Mouse (Mus musculus): Measurements from ENCODE around the gene Grid2ip. TPM values are rescaled to one million over a fixed set of nuclear protein-coding genes. Genes with fewer than 3 reads are reported as not detected.

The Grid2ip gene
- polyA plus RNA-seq, 1 experiment from 2014 or later = 1.1 TPM

DNA sequence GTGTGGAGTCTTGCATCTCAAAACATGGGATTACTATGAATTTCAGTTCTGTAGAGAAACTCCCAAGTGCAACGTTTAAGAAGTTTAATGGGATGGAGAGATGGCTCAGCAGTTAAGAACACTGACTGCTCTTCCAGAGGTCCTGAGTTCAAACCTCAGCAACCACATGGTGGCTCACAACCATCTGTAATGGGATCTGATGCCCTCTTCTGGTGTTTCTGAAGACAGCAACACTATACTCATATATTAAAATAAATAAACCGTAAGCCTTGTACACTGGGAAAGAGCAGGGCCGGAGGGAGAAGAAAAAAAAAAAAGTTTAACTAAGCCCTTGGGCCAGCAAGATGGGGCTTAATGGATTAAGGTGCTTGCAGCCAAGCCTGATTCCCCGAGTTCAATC lies 65.9 kb downstream of the Grid2ip start:
- 82% methylated on average over 4 of the region's 4 CpGs for WGBS
- Histone ChIP-seq H3K9me3 (no peaks in the 10 kb centered on the region), H3K27me3 (no peaks in the 10 kb centered on the region), H3K9ac (no peak overlapping the region), H3K36me3 (peaks cover 50% of the 10 kb centered on the region), H3K27ac (no peak overlapping the region), H3K4me1 (no peaks in the 10 kb centered on the region), H3K4me3 (no peak overlapping the region), H3K4me2 (no peak overlapping the region)
- ATAC-seq (ENCODE audit: insufficient number of reproducible peaks, insufficient read depth, low FRiP score, low TSS enrichment, low read depth) = no peak

DNA sequence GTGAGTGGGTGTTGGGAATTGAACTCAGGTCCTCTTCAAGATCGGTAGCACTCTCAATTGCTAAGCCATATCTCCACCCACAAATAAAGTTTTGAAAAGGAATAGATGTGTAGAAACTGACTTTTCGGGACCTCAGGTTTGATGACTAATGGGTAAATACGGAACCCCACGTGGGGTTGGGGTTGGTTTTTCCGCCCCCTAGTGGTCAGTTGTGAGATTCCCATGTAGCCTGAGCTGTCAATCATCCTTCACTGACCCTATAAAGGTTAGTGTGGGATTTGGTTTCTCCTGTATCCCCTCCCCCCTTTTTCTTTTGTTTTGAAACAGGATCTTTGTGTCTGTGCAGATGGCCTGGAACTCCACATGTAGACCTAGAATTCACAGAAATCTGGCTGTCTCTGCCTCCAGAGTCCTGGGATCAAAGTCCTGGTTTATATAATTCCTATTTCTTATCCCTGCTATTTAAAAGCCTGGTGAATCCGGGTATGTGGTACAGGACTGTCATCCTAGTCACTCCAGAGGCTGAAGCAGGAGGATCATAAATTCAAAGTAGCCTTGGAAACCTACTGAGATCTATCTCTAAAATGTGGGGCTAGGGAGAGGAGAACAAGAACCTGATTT lies 66.9 kb downstream of the Grid2ip start:
- H3K9me3 ChIP-seq = no peaks in the 10 kb centered on the region
- 25% methylated on average over 6 of the region's 6 CpGs for WGBS
- ATAC-seq (ENCODE audit: insufficient number of reproducible peaks, insufficient read depth, low FRiP score, low TSS enrichment, low read depth) = no peak
- no peak overlapping the region for H3K4me3 ChIP-seq
- no peak overlapping the region for H3K9ac ChIP-seq
- H3K36me3 ChIP-seq = peaks cover 40% of the 10 kb centered on the region
- H3K27me3 ChIP-seq = no peaks in the 10 kb centered on the region
- no peak overlapping the region for H3K4me2 ChIP-seq
- H3K27ac ChIP-seq = no peak overlapping the region
- H3K4me1 ChIP-seq = no peaks in the 10 kb centered on the region

DNA sequence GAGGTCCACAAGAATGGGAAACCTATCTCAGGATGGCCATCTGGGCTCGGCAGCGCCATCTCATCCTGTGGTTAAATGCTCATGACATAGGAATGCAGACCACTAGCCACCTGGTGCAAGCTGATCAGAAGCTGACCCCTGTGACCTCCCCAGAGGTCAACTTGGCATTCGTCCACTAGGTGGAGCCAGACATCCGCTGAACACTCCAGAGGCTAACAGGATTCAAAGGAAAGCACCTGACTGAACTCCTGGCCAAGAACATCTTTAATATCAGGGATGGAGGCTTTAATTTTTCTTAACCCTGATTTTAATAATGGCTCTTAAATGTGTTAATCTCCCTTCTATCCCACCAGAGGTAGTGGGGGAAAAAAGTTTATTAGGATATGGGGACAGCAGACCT lies 77.3 kb downstream of the Grid2ip start:
- WGBS = 3% methylated on average over 4 of the region's 4 CpGs
- no peak overlapping the region for H3K9ac ChIP-seq
- no peaks in the 10 kb centered on the region for H3K4me1 ChIP-seq
- no peaks in the 10 kb centered on the region for H3K36me3 ChIP-seq
- no peak overlapping the region for H3K4me3 ChIP-seq
- ATAC-seq (ENCODE audit: insufficient number of reproducible peaks, insufficient read depth, low FRiP score, low TSS enrichment, low read depth) = no peak
- no peaks in the 10 kb centered on the region for H3K9me3 ChIP-seq
- H3K27ac ChIP-seq = no peak overlapping the region
- no peak overlapping the region for H3K4me2 ChIP-seq
- H3K27me3 ChIP-seq = no peaks in the 10 kb centered on the region

DNA sequence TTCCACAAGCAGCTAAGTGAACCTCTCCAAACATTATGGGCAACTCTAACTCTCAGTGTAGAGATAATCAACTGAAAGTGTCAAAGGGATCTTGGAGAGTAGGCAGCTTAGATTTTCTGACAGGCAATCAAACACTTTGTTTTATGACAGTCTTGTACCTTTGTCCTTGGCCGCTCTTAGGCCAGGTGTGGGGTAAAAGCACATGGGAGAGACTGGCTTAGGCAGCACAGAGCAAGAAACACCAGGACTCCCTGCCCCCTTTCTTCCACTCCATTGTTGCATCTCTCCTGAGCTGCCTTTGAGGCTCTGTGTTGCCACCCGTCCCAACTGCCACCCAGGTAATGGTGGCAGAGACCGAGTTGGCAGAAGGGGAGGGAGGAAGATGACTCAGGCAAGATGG lies 84.2 kb downstream of the Grid2ip start:
- WGBS = 78% methylated on average over 3 of the region's 3 CpGs
- H3K9me3 ChIP-seq = no peaks in the 10 kb centered on the region
- H3K36me3 ChIP-seq = no peaks in the 10 kb centered on the region
- H3K27me3 ChIP-seq = no peaks in the 10 kb centered on the region
- no peak for ATAC-seq (ENCODE audit: insufficient number of reproducible peaks, insufficient read depth, low FRiP score, low TSS enrichment, low read depth)
- H3K27ac ChIP-seq = no peak overlapping the region
- no peak overlapping the region for H3K9ac ChIP-seq
- H3K4me2 ChIP-seq = no peak overlapping the region
- H3K4me1 ChIP-seq = no peaks in the 10 kb centered on the region
- no peak overlapping the region for H3K4me3 ChIP-seq

DNA sequence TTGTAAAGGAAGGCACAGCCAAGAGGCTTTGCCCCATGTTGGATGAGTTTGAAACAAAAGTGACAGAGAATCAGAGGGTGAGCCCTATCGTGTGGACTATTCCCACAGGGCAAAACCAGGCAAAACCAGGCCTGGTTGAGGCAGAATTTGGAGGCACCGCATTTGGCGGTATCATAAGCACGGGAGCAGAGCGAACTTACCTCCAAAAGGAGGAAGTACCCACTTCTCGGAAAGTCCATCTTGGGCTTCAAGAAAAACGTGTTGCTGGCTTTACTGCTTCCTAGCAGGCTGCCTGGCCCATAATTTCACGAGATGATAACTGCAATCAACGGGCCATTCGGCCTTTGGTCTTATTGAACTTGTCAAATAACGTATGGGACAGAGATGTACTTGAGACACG lies 84.6 kb downstream of the Grid2ip start:
- H3K27me3 ChIP-seq = no peaks in the 10 kb centered on the region
- no peaks in the 10 kb centered on the region for H3K9me3 ChIP-seq
- H3K9ac ChIP-seq = no peak overlapping the region
- no peak overlapping the region for H3K4me2 ChIP-seq
- H3K36me3 ChIP-seq = no peaks in the 10 kb centered on the region
- no peak for ATAC-seq (ENCODE audit: insufficient number of reproducible peaks, insufficient read depth, low FRiP score, low TSS enrichment, low read depth)
- H3K27ac ChIP-seq = no peak overlapping the region
- 85% methylated on average over 12 of the region's 12 CpGs for WGBS
- no peak overlapping the region for H3K4me3 ChIP-seq
- H3K4me1 ChIP-seq = no peaks in the 10 kb centered on the region

Other genes starting within 250 kb of the Grid2ip start
- 51.1 and 51.3 TPM in 2 replicates for gene Rnf216, start 244.3 kb upstream of the Grid2ip start, polyA plus RNA-seq (2015; fragmentation: Nextera tagmentation; extraction: Ambion mirVana)
- 0.06 and 0.36 TPM in 2 replicates for gene Olfr718-ps1, start 209.8 kb upstream of the Grid2ip start, polyA plus RNA-seq (2015; fragmentation: Nextera tagmentation; extraction: Ambion mirVana)
- 19.0 and 21.2 TPM in 2 replicates for gene Rbak, start 176.6 kb upstream of the Grid2ip start, polyA plus RNA-seq (2015; fragmentation: Nextera tagmentation; extraction: Ambion mirVana)
- gene Spdye4b, start 176.3 kb upstream of the Grid2ip start, polyA plus RNA-seq (2015; fragmentation: Nextera tagmentation; extraction: Ambion mirVana) = not detected in 2 replicates
- gene Spdye4a, start 130.4 kb upstream of the Grid2ip start, polyA plus RNA-seq (2015; fragmentation: Nextera tagmentation; extraction: Ambion mirVana) = not detected in 2 replicates
- 23.0 and 24.4 TPM in 2 replicates for gene Zfp12, start 122.2 kb upstream of the Grid2ip start, polyA plus RNA-seq (2015; fragmentation: Nextera tagmentation; extraction: Ambion mirVana)
- gene Zfp316, start 87.3 kb upstream of the Grid2ip start, polyA plus RNA-seq (2015; fragmentation: Nextera tagmentation; extraction: Ambion mirVana) = 4.5 and 4.7 TPM in 2 replicates
- gene Zfp853, start 63.7 kb upstream of the Grid2ip start, polyA plus RNA-seq (2015; fragmentation: Nextera tagmentation; extraction: Ambion mirVana) = 0.32 and 0.34 TPM in 2 replicates
- gene E130309D02Rik, start 42.0 kb upstream of the Grid2ip start, polyA plus RNA-seq (2015; fragmentation: Nextera tagmentation; extraction: Ambion mirVana) = 35.6 and 39.9 TPM in 2 replicates
- gene Zdhhc4, start 28.1 kb upstream of the Grid2ip start, polyA plus RNA-seq (2015; fragmentation: Nextera tagmentation; extraction: Ambion mirVana) = 79.9 and 84.5 TPM in 2 replicates
- 355 and 381 TPM in 2 replicates for gene Kdelr2, start 46.5 kb downstream of the Grid2ip start, polyA plus RNA-seq (2015; fragmentation: Nextera tagmentation; extraction: Ambion mirVana)
- 9.7 and 12.4 TPM in 2 replicates for gene Daglb, start 107.2 kb downstream of the Grid2ip start, polyA plus RNA-seq (2015; fragmentation: Nextera tagmentation; extraction: Ambion mirVana)
- gene Rac1, start 170.7 kb downstream of the Grid2ip start, polyA plus RNA-seq (2015; fragmentation: Nextera tagmentation; extraction: Ambion mirVana) = 439 and 458 TPM in 2 replicates